Mouse (Mus musculus): ENCODE results near the gene Hyal5. TPM values are rescaled to one million over a fixed set of nuclear protein-coding genes. Genes with fewer than 3 reads are reported as not detected.

Hyal5 gene
- total RNA-seq (2022): not detected

- no peak for DNase-seq (ENCODE audit: low spot score in 2 of 2)
These were observed at the start of gene Hyal5 for GRCm38 (mm10) chr6:24857697-24858096. Hyal5 (plus strand) TSS chr6:24857997.

GRCm38 (mm10) chr6:24822070-24822469, 35.7 kb upstream of the Hyal5 start:
- DNase-seq (ENCODE audit: low spot score in 2 of 2): no peak

GRCm38 (mm10) chr6:24860320-24860719, 2.5 kb downstream of the Hyal5 start:
- DNase-seq (ENCODE audit: low spot score in 2 of 2): no peak

DNA sequence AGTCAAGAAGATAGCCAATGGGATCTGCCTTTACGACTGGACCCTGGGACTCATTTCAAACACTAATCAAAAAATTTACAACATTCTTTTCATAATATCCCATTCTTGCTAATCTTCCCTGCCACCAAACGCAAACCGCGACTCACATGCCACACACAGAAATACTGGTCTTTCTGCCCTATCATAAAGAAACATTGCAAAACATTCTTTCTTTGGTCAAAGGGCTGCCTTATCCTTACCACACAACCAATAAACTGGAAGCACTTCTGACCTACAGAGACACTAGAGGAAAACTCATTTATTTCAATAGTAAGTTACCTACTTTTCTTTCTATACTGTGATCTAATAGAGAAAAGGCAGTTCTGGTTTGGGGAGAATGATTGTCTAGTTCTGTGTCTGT, 5.9 kb downstream of the Hyal5 start:
- no peak for DNase-seq (ENCODE audit: low spot score in 2 of 2)

DNA sequence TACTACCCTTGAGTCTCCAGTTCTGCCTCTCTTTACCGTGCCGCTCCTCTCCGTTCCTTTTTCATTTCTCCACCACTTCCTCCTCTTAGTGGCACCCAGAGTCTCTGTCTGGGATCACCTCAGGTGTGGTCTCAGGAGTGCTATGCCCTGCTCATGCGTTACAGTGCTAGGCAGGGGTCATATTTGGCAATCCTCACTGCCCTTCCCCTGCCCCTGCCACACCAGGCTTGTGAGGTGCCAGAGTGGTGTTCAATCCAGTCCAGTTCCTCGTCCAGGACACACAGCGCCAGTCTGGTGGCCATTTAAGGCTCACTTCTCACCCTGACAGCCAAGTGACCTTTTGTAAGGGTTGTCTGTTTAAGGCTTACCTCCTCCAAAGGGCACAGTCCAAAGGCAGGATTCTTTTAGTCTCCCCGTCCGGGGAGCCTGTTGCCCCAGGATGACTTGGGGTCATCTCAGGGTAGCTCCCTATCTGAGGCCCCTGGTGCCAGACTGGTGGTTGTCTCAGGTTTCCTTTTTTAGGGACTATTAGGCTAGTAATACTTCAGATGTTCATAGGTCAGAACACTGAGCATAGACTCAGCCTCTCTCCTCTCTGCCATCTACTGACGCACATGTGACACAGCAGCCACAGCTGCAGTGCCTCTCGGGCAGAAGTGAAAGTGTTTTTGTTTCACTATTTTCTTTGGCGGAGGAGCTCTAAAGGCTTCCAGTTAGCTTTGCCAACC, 36.5 kb downstream of the Hyal5 start:
- DNase-seq (ENCODE audit: low spot score in 2 of 2): peak; percentile 5 to 6

GRCm38 (mm10) chr6:24894874-24895183, 37.0 kb downstream of the Hyal5 start:
- no peak for DNase-seq (ENCODE audit: low spot score in 2 of 2)

GRCm38 (mm10) chr6:24905101-24905500, 47.3 kb downstream of the Hyal5 start:
- DNase-seq (ENCODE audit: low spot score in 2 of 2): no peak

DNA sequence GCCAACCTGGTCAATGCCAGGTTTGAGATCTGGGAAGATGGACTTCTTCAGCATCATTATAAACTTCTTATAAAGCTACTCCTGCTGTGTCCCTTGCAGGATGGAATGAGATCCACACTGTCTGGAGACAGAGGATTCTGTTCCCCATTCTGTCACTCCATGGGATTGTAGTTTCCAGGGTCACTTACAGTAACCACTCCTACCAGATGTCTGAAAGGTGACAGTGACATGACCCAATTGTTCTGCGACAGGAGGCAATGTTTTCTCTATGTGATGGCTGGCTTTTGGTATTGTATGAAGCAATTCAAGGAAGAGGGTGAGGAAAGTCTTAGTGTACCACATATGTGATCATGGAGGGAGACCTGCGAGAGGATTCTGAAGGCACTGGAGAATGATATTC, 50.0 kb downstream of the Hyal5 start:
- DNase-seq (ENCODE audit: low spot score in 2 of 2): no peak

GRCm38 (mm10) chr6:24910016-24910727, 52.4 kb downstream of the Hyal5 start:
- no peak for DNase-seq (ENCODE audit: low spot score in 2 of 2)

DNA sequence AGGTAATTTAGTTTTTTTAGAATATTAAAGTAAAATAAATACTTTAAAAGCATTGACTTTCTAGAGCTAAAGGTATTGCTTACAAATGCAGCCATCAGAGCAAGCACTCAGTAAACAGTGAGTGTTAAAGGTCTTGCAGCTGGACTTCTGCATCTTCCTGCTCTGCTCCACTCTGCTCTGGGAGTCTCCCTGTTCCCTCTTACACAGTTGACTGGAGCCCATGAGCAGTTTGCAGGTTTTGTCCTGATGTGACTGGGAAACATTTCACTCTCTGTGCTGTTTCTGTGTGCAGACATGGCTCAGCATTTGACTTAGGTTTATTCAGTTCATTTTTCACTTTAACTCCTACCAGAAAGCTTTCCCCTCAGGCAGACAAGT, 52.9 kb downstream of the Hyal5 start:
- no peak for DNase-seq (ENCODE audit: low spot score in 2 of 2)

GRCm38 (mm10) chr6:24913591-24913990, 55.8 kb downstream of the Hyal5 start:
- DNase-seq (ENCODE audit: low spot score in 2 of 2): no peak

DNA sequence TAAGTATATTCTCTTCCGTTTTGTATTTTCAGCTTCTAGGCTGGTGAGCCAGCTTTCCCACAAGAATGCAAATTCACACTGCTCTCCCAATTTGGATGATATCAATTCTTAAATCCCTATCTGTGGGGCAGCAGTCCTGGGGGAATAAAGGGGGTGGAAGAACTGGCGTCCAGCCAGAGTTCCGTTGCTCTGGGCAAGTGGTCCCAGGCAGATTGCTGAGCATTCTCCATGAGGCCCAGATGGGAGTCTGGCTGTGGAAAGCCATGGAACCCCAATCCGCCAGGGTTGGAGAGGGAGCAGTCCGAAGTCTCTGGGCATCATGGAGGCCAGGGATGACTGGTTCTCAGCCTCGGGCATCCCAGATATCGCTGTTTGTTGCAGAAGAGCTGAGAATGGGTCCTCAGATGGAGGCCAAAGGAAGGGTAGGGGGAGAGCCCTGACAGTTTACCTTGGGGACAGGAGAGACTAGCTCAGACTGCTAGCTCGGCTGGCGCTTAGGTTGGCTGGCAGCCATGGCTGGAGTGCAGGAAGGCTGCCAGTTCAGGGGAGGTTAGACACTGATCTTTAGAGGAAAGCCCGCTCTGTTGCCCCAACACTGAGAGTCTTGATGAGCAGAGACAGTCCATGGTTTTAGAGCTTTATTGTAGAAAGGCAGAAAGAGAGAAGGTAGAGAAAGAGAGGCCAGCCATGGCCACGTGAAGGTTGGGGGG, 67.4 kb downstream of the Hyal5 start:
- DNase-seq (ENCODE audit: low spot score in 2 of 2): no peak

Other genes starting within 250 kb of the Hyal5 start
- 100 to 1,000 TPM; 112 to 126 (median 122) TPM for gene Wasl, start 193.0 kb upstream of the Hyal5 start, total RNA-seq (2022)
- gene Hyal6, start 124.8 kb upstream of the Hyal5 start, total RNA-seq (2022): not detected
- not detected for gene Hyal4, start 109.7 kb upstream of the Hyal5 start, total RNA-seq (2022)
- not detected for gene Spam1, start 66.8 kb upstream of the Hyal5 start, total RNA-seq (2022)
- gene Tmem229a, start 98.3 kb downstream of the Hyal5 start, total RNA-seq (2022): 10 to 100 TPM; 43.5 to 54.1 (median 47.4) TPM